Mouse (Mus musculus): ENCODE measurements around the gene Faf2. TPM values are rescaled to one million over a fixed set of nuclear protein-coding genes. Genes with fewer than 3 reads are reported as not detected.

The Faf2 gene
- polyA plus RNA-seq, 1 experiment from 2014 or later: 87.7 TPM

DNA sequence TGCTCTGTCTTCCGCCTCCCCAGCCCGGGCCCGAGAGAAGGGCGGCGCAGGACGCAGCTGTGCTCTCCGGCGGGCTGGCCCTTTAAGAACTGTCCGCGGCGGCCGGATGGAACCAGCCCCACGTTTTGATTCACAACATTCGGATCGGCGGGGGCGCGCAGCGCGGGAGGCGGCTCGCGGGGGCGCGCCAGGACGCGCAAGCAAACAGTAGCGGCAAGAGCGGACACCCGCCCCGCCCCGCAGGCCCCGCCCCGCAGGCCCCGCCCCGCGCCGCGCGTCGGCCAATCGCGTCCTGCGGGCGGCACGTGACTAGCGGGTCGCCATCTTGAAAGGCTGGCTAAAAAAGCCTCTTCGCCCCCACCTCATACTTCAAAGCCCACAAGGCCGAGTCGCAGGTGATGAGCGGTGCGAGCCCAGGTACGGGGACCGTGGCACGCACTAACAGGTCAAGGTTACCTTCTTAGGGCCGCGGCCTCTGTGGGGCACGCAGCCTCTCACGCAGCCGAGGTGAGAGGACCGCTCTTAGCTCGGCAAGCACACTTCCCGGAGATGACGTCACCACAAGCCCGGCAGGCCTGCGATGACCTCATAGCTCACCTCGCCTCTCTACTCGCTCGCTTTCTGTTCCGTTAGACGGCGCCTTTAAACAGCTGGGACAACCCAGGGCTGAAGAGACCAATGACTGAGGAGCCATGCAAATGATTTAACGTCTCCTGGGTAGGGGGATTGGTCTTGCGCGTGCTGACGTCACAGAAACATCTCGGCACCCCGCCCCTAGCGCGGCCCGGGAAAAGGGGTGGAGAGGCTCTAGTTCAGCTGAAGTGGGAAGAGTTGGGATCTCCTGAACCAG is 66.2 kb downstream of the Faf2 start:
- Histone ChIP-seq H3K27ac (peak overlapping the region; percentile 99), H3K27me3 (ENCODE audit: low read depth, poor library complexity, severe bottlenecking) (no peaks in the 10 kb centered on the region), H3K36me3 (peaks cover 38% of the 10 kb centered on the region), H3K9me3 (replicated peaks) (no peaks in the 10 kb centered on the region), H3K4me1 (peaks cover 47% of the 10 kb centered on the region), H3K4me3 (peak overlapping the region; percentile 89)
- WGBS: under 1% methylated on average over 81 of the region's 82 CpGs
- DNase-seq (ENCODE audit: low spot score): peak; percentile 99

DNA sequence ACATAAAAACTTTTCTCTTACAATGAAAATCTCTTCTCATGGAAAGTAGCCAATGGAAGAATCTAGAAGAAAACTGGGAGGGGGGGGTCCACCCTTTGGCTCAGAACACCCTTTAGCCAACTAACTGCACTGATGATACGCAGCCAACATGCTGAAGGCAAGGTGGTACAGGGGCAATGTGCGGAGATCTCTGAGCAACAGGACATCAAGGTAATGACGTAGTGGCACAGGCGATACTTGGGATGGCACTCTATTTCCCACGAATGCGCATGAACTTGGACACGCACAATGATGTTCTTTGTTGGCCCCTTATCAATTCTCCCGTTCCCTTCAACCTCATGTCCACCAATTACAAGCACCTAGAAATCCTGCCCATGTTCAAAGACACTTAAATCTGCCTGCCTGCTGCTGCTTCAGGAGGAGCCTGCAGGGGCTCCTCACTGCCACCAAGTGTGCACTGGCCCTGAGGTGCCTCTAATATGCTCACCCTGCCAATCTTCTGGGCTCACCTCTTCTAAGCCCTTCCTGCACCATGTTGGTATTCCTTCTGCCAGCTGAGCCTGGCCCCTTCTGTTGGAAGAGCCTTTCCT is 68.7 kb downstream of the Faf2 start:
- no peak for DNase-seq (ENCODE audit: low spot score)
- H3K27me3 ChIP-seq (ENCODE audit: low read depth, poor library complexity, severe bottlenecking): no peaks in the 10 kb centered on the region
- no peak overlapping the region for H3K27ac ChIP-seq
- 92% methylated on average over 8 of the region's 8 CpGs for WGBS
- peaks cover 48% of the 10 kb centered on the region for H3K4me1 ChIP-seq
- peaks cover 14% of the 10 kb centered on the region for H3K36me3 ChIP-seq
- H3K9me3 ChIP-seq (replicated peaks): no peaks in the 10 kb centered on the region
- H3K4me3 ChIP-seq: no peak overlapping the region

DNA sequence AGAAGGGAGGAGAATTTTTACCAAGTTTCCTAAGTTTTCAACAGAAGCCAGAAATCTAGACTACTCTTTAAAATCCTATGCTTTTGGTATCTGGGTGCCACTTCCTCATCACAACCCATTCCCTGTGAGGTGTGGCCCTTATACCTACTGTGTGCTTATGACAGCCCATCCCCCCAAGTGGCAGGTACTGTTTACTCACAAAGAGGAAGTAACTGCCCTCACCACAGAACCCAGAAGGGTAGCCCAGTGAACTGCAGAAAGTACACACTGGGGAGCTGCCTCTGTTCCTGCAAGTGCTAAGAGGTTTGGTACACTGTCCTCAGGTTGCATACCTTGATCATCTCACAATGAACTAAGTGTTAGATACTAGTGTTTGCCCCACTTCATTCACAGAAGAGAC is 70.2 kb downstream of the Faf2 start:
- Histone ChIP-seq H3K36me3 (0 out of 2 replicates have a peak, but pooled peaks cover 5% of the 10 kb centered on the region), H3K27ac (no peak overlapping the region), H3K27me3 (ENCODE audit: low read depth, poor library complexity, severe bottlenecking) (no peaks in the 10 kb centered on the region), H3K9me3 (replicated peaks) (no peaks in the 10 kb centered on the region), H3K4me3 (peak overlapping the region; percentile 92), H3K4me1 (peaks cover 36% of the 10 kb centered on the region)
- no peak for DNase-seq (ENCODE audit: low spot score)

DNA sequence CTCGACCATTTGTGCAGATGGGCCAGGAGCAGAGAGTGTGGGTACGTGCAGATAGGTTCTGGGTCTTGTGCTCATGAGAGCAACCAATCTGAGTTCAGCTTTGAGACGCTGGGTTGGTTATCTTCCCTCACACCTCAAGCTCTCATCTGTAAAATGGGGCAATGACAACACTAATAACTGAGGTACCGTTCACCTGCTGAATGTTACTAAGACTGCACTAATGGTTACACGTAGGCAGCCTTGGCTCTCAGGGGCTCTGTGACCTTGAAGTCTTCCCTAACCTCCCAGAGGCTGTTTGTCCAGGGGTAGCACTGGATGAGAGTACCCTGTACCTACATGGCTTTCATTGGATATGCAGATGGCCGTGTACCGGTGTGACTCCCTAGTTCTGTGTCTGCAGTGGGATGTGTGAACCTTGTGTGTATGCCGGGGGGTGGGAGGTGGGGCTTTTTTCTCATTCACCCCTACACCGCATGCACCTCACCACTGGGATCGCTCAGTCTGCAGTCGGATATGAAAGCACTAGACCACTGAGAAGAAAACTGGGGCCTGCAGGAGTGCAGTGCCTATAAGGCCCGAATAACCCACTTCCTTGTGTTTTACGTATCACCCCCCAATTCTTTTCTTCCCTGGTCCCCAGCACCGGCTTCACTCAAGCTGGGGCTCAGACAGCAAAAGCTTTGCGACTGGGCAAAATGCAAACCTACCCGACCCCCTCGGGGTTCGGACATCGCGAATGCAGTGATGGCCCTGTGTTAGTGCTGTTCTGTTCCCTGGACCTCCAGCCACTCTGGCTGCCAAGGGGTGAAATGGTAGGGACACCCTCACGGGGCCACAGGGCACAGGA is 71.3 kb downstream of the Faf2 start:
- Histone ChIP-seq H3K36me3 (0 out of 2 replicates have a peak, but pooled peaks cover 5% of the 10 kb centered on the region), H3K27ac (peak overlapping the region; percentile 94), H3K4me1 (peaks cover 36% of the 10 kb centered on the region), H3K4me3 (peak overlapping the region; percentile 92), H3K27me3 (ENCODE audit: low read depth, poor library complexity, severe bottlenecking) (no peaks in the 10 kb centered on the region), H3K9me3 (replicated peaks) (no peaks in the 10 kb centered on the region)
- WGBS: 17% methylated on average over 21 of the region's 21 CpGs
- no peak for DNase-seq (ENCODE audit: low spot score)

DNA sequence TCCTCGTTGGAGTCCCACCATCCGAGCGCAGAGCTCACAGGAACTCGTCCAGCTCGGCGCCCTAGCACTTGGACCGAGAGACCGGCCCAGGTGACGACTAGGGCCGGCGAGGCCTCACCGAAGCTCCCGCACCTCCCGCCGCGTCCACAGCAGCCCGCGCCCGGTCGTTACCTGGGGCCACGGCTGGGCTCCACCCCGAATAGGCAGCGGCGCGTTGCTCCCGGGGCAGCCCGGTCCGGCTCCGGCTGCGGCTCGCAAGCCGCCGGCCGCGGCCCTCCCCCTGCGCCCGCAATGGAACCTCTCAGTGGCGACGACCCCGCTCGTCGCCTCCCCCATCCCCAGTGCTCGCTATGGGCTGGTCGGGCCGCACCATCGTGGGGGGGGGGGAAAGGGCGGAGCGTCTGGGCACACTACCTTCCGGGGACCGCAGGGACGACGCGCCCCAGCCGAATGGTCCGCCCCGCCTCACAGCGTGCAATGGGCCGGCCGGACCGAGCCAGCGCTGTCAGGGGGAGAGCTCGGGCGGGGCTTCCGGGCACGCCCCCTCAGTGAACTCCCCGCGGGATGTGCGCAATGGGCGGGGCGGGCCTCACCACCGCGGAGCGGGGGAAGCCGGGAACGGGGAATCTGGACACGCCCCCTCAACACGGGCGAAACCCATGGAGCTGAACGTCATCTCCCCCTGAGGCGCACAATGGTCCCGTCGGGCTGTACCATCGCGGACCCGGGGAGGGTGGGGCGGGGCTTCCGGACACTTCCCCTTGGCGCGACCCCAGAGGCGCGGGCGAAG is 72.2 kb downstream of the Faf2 start, which contains the start of gene Rnf44:
Gene Rnf44, minus strand, starts transcription at position 350 of the 790 bp plus-strand sequence.
- DNase-seq (ENCODE audit: low spot score): peak; percentile 100
- 0 out of 2 replicates have a peak, but pooled peaks cover 5% of the 10 kb centered on the region for H3K36me3 ChIP-seq
- under 1% methylated on average over 90 of the region's 92 CpGs for WGBS
- H3K9me3 ChIP-seq (replicated peaks): no peaks in the 10 kb centered on the region
- H3K4me3 ChIP-seq: peak within 1 kb of the TSS; percentile 92
- H3K27ac ChIP-seq: peak within 1 kb of the TSS; percentile 94
- H3K27me3 ChIP-seq (ENCODE audit: low read depth, poor library complexity, severe bottlenecking): no peaks in the 10 kb centered on the region
- peaks cover 29% of the 10 kb centered on the region for H3K4me1 ChIP-seq

DNA sequence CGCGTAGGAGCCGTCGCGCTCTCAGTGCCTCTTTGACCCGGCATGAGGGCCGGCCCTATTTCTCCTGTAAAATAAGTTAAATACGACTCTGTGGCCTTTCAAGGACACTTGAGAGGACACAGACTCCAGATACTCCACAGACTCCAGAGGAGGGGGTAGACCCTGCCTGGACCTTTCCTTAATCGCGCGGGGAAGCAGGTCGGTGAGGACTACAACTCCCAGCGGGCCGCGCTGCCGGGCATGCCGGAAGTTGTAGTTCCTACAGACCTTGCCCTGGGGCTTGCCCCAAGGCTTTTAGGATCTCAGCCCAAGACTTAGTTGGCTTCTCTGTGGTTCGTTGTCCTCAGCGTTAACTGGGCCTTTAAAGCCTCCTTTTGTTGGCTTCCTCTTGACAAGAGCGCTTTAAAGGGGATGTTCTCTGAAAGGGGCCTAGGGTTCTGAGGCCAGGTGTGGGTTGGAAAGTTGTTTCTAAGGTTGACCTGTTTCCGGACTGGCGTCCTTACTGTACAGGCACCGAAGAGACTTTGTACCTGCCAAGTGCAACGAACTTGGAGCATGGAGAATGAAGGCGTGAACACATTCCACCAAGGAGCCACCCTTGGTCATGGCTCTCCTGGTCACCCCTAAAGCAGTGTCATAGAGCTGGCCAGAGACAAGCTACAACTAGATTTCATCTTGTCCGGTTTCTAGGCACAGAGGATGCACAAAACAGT is 72.9 kb downstream of the Faf2 start:
- Histone ChIP-seq H3K36me3 (0 out of 2 replicates have a peak, but pooled peaks cover 5% of the 10 kb centered on the region), H3K4me1 (peaks cover 27% of the 10 kb centered on the region), H3K9me3 (replicated peaks) (no peaks in the 10 kb centered on the region), H3K4me3 (peak overlapping the region; percentile 92), H3K27ac (peak overlapping the region; percentile 94), H3K27me3 (ENCODE audit: low read depth, poor library complexity, severe bottlenecking) (no peaks in the 10 kb centered on the region)
- no peak for DNase-seq (ENCODE audit: low spot score)
- 17% methylated on average over 26 of the region's 26 CpGs for WGBS

DNA sequence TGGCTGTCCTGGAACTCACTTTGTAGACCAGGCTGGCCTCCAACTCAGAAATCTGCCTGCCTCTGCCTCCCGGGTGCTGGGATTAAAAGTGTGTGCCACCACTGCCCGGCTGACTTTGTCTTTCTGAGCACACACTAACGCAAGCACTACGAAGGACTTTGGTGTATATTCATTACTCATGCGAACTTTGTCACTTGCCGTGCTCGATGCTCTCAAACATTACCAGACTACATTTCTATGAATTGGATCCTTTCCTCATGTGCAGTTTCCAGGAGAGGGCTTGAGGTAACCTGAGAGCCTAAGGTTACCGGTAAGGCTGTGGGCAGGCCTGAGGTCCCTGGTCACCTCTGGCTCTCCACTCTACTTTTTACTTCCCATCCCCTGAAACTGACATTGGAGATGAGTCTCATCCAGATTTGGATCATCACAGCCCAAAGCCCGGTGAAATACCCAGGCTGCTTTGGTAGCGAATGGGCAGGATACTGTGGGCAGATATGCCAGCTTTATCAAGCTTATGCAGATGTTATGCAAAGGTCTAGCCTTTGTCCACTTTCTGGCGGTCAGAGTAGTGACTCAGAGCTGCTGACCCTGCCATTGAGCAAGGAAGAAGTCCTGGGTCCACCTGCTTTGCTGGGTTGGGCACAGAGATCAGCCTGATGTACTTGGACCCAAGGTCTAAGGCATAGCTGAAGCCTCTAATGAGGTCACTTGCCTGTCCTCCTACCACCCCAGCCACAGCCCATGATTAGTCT is 74.1 kb downstream of the Faf2 start:
- DNase-seq (ENCODE audit: low spot score): no peak
- Histone ChIP-seq H3K36me3 (0 out of 2 replicates have a peak, but pooled peaks cover 2% of the 10 kb centered on the region), H3K9me3 (replicated peaks) (no peaks in the 10 kb centered on the region), H3K27me3 (ENCODE audit: low read depth, poor library complexity, severe bottlenecking) (no peaks in the 10 kb centered on the region), H3K27ac (no peak overlapping the region), H3K4me3 (no peak overlapping the region), H3K4me1 (peaks cover 27% of the 10 kb centered on the region)
- WGBS: 91% methylated on average over 11 of the region's 11 CpGs

DNA sequence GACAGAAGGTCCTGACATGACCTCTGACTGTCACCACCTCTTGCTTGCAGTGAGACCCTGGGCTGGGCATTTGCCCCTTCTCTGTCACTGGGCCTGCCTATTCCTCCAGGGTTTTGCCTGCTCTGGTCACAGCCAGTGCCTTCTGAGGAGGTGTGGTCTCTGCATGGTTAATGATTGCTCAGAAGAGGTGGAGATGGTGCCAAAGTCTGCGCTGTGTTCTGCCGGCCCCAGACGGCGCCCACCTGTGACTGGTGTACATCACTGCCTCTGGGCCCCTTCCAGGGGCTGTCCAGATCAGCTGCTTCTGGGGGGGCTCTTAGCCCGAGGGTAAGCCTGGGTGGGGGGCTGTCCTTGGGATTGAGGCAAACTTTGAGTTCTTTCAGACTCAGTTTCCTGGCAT is 79.7 kb downstream of the Faf2 start, which contains the start of gene Cdhr2:
Gene Cdhr2, plus strand, starts transcription at position 219 of the 400 bp plus-strand sequence.
- WGBS: 75% methylated on average over 5 of the region's 5 CpGs
- Histone ChIP-seq H3K27ac (no peak within 1 kb of the TSS), H3K27me3 (ENCODE audit: low read depth, poor library complexity, severe bottlenecking) (no peaks in the 10 kb centered on the region), H3K36me3 (no peaks in the 10 kb centered on the region), H3K4me1 (no peaks in the 10 kb centered on the region), H3K9me3 (replicated peaks) (no peaks in the 10 kb centered on the region), H3K4me3 (no peak within 1 kb of the TSS)
- DNase-seq (ENCODE audit: low spot score): no peak

DNA sequence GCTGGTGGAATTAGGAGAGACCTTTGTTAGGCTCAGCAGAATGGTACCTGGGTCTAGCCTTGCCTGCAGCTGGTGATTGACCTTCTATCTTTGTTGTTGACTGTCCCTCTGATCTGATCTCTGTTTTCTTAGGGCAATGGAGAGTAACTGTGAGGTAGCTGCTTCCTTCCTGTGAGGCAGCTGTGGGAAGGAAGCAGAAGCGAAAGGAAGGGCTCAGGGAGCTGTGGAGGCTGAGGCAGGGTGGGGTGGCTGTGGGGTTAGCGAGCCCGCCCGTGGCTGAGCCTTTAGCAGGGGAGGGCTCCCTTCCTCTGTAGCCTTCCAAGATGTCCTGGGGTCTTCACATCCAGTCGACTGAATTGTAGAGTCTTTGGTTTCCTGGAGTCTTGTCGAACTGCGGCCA is 80.9 kb downstream of the Faf2 start:
- Histone ChIP-seq H3K4me1 (no peaks in the 10 kb centered on the region), H3K4me3 (no peak overlapping the region), H3K27me3 (ENCODE audit: low read depth, poor library complexity, severe bottlenecking) (no peaks in the 10 kb centered on the region), H3K27ac (no peak overlapping the region), H3K9me3 (replicated peaks) (no peaks in the 10 kb centered on the region), H3K36me3 (no peaks in the 10 kb centered on the region)
- no peak for DNase-seq (ENCODE audit: low spot score)
- 72% methylated on average over 7 of the region's 7 CpGs for WGBS

DNA sequence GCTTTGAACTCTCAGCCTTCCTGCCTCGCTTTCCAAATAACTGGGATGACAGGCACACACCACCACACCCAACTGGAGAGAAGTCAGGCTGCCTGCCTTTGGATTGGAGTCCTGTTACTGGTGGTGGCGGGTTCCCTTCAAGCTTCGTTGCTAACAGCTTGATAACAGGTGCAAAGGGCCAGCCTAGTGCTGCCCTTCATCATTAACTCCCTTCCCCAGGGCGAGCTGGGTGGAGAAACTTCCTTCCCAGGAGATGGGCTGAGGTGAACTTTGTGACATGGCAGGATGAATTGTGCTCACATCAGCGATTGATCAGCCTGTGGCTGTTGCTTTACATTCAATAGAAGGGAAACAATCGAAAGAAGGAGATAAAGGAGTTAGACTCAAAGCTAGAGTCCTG is 83.3 kb downstream of the Faf2 start:
- 52% methylated on average over 6 of the region's 6 CpGs for WGBS
- DNase-seq (ENCODE audit: low spot score): no peak
- H3K4me3 ChIP-seq: no peak overlapping the region
- no peak overlapping the region for H3K27ac ChIP-seq
- no peaks in the 10 kb centered on the region for H3K4me1 ChIP-seq
- H3K36me3 ChIP-seq: no peaks in the 10 kb centered on the region
- no peaks in the 10 kb centered on the region for H3K27me3 ChIP-seq (ENCODE audit: low read depth, poor library complexity, severe bottlenecking)
- no peaks in the 10 kb centered on the region for H3K9me3 ChIP-seq (replicated peaks)

DNA sequence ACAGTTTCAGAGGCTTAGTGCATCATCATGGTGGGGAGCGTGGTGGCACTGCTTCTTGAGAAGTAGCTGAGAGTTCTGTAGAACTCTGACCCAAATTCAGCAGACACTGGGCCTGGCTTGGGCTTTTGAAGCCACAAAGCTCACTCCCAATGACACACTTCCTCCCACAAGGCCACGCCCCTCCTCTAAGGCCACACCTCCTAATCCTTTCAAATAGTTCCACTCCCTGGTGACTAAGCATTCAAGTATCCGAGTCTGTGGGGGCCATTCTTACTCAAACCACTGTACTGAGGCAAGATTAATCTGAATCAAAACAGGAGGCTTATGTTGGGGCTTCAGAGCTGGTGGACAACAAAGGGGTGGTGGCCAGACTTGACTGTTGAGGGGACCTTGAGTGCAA is 89.3 kb downstream of the Faf2 start:
- Histone ChIP-seq H3K36me3 (no peaks in the 10 kb centered on the region), H3K27me3 (ENCODE audit: low read depth, poor library complexity, severe bottlenecking) (no peaks in the 10 kb centered on the region), H3K9me3 (replicated peaks) (no peaks in the 10 kb centered on the region), H3K4me3 (no peak overlapping the region), H3K4me1 (no peaks in the 10 kb centered on the region), H3K27ac (no peak overlapping the region)
- WGBS: 85% methylated on average over 3 of the region's 3 CpGs
- no peak for DNase-seq (ENCODE audit: low spot score)

Measured in limb, embryonic 10.5 days (tissue).